Mouse (Mus musculus) small intestine, adult 2 months (tissue): Measurements from ENCODE around the gene Map3k19. TPM values are rescaled to one million over a fixed set of nuclear protein-coding genes. Genes with fewer than 3 reads are reported as not detected.

Experiments used
- H3K27ac ChIP-seq: fragments of 200-500 bp; 2 replicates; pipeline ENCODE4 v1.5.1; 2012; ENCODE audit warnings: low read depth, low read length, control low read depth, inconsistent platforms; ENCODE audit not compliant: insufficient read depth
- H3K27me3 ChIP-seq: fragments of 200-500 bp; 2 replicates; pipeline ENCODE4 v1.6.1; 2012; ENCODE audit warnings: mild to moderate bottlenecking, moderate library complexity, low read length, inconsistent platforms; ENCODE audit not compliant: control insufficient read depth, insufficient read depth
- H3K36me3 ChIP-seq: fragments of 200-500 bp; 2 replicates; pipeline ENCODE4 v1.6.1; 2012; ENCODE audit warnings: mild to moderate bottlenecking, low read length, control low read depth, inconsistent platforms; ENCODE audit not compliant: control insufficient read depth, insufficient read depth
- H3K4me1 ChIP-seq: fragments of 200-500 bp; 2 replicates; pipeline ENCODE4 v1.6.1; 2012; ENCODE audit warnings: low read length, inconsistent platforms, mixed read lengths; ENCODE audit not compliant: control insufficient read depth, insufficient read depth, insufficient read length
- H3K4me3 ChIP-seq: fragments of 200-500 bp; 2 replicates; pipeline ENCODE4 v1.5.1; 2012; ENCODE audit warnings: low read depth, mild to moderate bottlenecking, control low read depth, inconsistent platforms, low read length, moderate library complexity
- CTCF ChIP-seq: fragments of 200-500 bp; IDR thresholded peaks from 2 replicates; pipeline ENCODE4 v1.5.1; 2012; ENCODE audit warnings: low read depth, mild to moderate bottlenecking, control low read depth, inconsistent platforms, low read length, moderate library complexity, mixed read lengths; ENCODE audit not compliant: insufficient replicate concordance, insufficient read length; ENCODE audit errors: extremely low read depth
- POLR2A ChIP-seq: fragments of 200-500 bp; IDR thresholded peaks from 2 replicates; pipeline ENCODE4 v1.6.1; 2012; ENCODE audit warnings: low read depth, mild to moderate bottlenecking, control low read depth, inconsistent platforms, low read length, moderate library complexity
- WGBS: fragments of 180-500 bp; shearing (Covaris S2); methylation state at CpG from one replicate; pipeline ENCODE4 v1.1.7; 2018; 5-methylcytosine and 5-hydroxymethylcytosine counted together
- polyA plus RNA-seq: library from polyadenylated mRNA; depleted of rRNA; stranded (reverse); fragments of >200 nt; gene quantifications from 2 replicates; pipeline ENCODE4 v1.2.3, GENCODE M21; 2012

The Map3k19 gene
- polyA plus RNA-seq, 1 experiment = not detected

DNA sequence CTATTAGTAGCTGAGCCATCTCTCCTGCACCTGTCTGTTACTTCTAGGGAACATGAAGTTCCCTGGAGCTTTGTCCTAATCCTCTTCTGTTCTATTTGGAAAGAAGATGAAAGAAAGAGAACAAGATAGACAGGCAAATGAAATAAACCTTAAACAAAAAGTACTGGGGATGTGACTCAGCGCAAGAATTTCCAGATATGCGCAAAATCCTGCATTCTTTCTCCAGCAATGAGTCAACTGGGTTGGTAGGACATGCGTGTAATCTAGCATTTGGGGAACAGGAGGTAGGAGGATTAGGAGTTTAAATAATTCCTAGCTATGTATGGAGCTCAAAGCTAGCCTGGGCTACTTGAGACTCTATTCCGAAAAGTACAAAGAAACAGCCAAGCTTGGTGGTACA, 5.7 kb upstream of the Map3k19 start:
- Histone ChIP-seq H3K36me3 (no peaks in the 10 kb centered on the region), H3K4me1 (no peaks in the 10 kb centered on the region), H3K4me3 (no peak overlapping the region), H3K27me3 (no peaks in the 10 kb centered on the region), H3K27ac (no peak overlapping the region)
- 83% methylated on average over 4 of the region's 4 CpGs for WGBS
- TF ChIP-seq POLR2A (no peak), CTCF (no peak)

GRCm38 (mm10) chr1:127859799-127860400, 5.1 kb upstream of the Map3k19 start:
- Histone ChIP-seq H3K27me3 (no peaks in the 10 kb centered on the region), H3K36me3 (no peaks in the 10 kb centered on the region), H3K4me1 (no peaks in the 10 kb centered on the region), H3K4me3 (no peak overlapping the region), H3K27ac (no peak overlapping the region)
- no peak for TF ChIP-seq POLR2A
- no peak for TF ChIP-seq CTCF
- WGBS = 49% methylated on average over 6 of the region's 6 CpGs

- H3K4me3 ChIP-seq = no peak overlapping the region
- 71% methylated on average over 9 of the region's 9 CpGs for WGBS
Observed at GRCm38 (mm10) chr1:127858945-127859648, 4.3 kb upstream of the Map3k19 start.

DNA sequence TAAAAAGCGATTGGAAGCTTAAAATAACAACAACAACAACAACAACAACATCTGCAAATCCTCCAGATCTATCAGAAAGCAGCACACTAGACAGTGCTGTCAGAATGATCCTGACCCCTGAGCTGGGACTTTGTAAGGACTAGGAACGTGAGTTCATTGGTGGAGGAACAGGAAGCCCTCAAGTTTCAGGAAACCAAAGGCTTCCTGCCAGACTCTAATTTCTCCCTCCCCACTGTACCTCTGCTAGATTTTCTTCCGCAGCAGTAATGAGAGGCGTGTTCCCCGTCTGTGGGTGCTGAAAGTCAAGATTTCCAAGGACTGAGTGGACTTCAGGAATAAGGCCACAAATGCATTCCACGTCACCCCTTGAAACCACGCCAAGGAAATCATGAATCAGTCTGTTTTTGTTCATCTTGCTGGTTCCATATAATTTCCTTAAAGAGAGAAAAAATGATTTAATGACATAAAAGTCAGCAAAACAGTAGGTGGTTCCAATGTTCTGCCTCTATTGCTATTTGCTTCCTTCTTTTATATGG, 4.7 kb downstream of the Map3k19 start:
- Histone ChIP-seq H3K4me1 (no peaks in the 10 kb centered on the region), H3K27ac (no peak overlapping the region), H3K36me3 (no peaks in the 10 kb centered on the region), H3K27me3 (no peaks in the 10 kb centered on the region), H3K4me3 (no peak overlapping the region)
- 63% methylated on average over 7 of the region's 7 CpGs for WGBS
- TF ChIP-seq CTCF = no peak
- no peak for TF ChIP-seq POLR2A

More at GRCm38 (mm10) chr1:127858945-127859648, 4.3 kb upstream of the Map3k19 start:
- Histone ChIP-seq H3K27ac (no peak overlapping the region), H3K4me1 (no peaks in the 10 kb centered on the region), H3K27me3 (no peaks in the 10 kb centered on the region), H3K36me3 (no peaks in the 10 kb centered on the region)
- no peak for TF ChIP-seq CTCF
- no peak for TF ChIP-seq POLR2A

GRCm38 (mm10) chr1:127845472-127845871, 9.4 kb downstream of the Map3k19 start:
- TF ChIP-seq CTCF = no peak
- no peak for TF ChIP-seq POLR2A
- no peaks in the 10 kb centered on the region for H3K36me3 ChIP-seq
- H3K4me1 ChIP-seq = no peaks in the 10 kb centered on the region
- no peak overlapping the region for H3K27ac ChIP-seq
- no peaks in the 10 kb centered on the region for H3K27me3 ChIP-seq
- no peak overlapping the region for H3K4me3 ChIP-seq
- WGBS = 78% methylated on average over 5 of the region's 5 CpGs

DNA sequence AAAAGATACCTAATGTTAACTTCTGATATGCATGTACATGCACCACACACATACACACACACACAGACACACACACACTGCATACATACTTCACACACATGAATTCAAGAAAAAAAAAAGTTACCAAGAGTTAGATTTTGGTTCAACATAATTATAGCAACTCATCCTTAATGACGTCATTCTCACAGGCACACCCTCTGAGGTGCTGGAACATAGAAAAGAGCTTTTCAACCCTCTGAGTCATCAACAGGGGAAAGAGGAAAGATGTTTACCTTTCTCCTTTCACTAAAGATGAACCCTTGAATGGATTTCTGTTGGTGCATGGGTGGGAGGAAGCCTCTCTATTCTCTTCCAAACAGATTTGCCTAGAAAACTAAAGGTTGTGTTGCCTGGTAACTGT, 16.2 kb downstream of the Map3k19 start:
- Histone ChIP-seq H3K36me3 (no peaks in the 10 kb centered on the region), H3K27ac (no peak overlapping the region), H3K4me3 (no peak overlapping the region), H3K27me3 (no peaks in the 10 kb centered on the region), H3K4me1 (no peaks in the 10 kb centered on the region)
- TF ChIP-seq CTCF = no peak
- no peak for TF ChIP-seq POLR2A
- WGBS = 35% methylated on average over 1 of the region's 1 CpGs

GRCm38 (mm10) chr1:127836619-127837018, 18.2 kb downstream of the Map3k19 start:
- Histone ChIP-seq H3K27me3 (no peaks in the 10 kb centered on the region), H3K4me1 (no peaks in the 10 kb centered on the region), H3K27ac (no peak overlapping the region), H3K36me3 (no peaks in the 10 kb centered on the region), H3K4me3 (no peak overlapping the region)
- 62% methylated on average over 4 of the region's 4 CpGs for WGBS
- TF ChIP-seq POLR2A (no peak), CTCF (no peak)
